Mouse (Mus musculus) heart, adult 9 months (tissue): Measurements from ENCODE around the gene Tpra1.

Experiments used
- DNase-seq, 2 experiments: peaks; one replicate each; pipeline ENCODE4 v3.0.0; 2022; ENCODE audit warnings: low spot score in 2 of 2

The Tpra1 gene

DNA sequence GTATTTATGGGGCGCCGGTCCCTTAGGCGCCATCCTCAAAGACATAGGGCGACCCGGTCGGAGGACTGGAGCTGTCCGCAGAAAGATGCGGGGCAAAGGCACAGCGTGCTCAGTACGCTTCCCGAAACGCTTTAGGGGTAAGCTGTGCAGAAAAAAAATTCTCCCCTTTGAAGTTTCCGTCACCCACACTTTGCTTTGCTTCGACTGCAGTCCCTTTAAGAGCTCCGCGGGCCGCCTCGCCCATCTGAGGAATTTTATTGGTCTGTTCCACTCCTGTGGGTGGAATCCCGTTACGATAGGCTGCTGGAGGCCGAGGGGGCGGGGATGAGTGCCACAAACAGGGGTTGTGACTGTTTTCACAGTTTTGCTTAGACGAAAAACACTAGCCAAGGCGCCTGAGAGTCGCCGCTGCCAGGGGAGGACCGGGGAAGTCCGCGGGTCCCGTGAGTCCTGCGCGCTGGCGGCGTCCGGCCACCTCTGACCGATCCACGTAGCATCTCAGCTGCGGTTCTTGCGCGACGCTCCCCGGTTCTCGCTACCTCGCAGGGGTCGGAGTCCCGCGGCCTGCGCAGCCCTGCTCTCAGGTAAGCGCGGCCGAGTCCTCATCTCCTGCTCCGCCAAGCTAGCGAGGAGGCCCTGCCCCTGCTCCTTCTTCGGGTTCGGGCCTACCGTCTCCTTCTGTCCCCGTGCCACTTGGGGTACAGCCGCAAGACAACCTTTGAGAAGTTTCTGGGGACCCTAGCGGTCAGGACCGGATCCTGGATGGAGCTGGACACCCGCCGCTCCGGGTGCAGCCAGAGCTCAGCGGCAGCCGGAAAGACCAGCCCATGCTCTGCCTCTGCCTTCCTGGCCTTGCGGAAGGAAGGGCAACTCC, at the start of gene Tpra1:
Gene Tpra1, plus strand, starts transcription at position 305 of the 874 bp plus-strand sequence.
- DNase-seq, result peak; percentile 95 to 96

DNA sequence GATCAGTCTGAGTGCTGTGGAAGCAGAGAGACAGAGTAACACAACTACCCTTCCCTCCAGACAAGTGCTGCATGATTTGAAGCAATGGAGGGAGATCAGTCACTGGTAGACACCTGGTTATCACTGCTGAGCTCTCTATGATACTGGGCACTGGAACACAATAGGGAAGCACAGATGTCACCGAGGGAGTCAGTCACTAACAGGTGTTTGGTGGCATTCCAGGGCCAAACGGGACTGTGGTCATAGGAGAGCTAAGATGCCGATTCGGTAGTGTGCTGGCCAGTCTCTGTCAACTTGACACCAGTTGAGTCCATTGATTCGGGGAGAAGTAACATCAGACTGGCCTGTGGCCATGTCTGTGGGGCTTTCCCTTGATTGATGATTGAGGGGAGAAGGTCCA, 47.5 kb upstream of the Tpra1 start:
- DNase-seq, result no peak

DNA sequence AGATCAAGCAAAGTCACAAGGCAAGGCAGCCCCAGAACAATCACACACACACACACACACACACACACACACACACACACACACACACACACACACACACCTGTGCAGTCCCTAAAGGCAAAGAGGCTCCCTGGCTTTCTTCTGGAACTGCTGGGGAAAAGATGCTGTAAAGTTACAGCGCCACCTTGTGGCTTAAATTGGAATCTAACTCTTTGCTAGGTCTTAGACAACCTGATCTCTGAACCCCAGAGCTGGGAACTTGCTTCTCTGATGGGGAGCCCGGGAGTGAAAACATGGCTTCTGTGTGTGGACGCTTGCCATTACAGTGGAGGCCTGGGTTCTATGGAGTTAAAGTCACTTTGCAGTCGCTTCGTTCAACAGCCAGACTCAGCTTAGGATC, 46.4 kb upstream of the Tpra1 start:
- peak in 1 of 2 experiments; percentile 59 for DNase-seq

DNA sequence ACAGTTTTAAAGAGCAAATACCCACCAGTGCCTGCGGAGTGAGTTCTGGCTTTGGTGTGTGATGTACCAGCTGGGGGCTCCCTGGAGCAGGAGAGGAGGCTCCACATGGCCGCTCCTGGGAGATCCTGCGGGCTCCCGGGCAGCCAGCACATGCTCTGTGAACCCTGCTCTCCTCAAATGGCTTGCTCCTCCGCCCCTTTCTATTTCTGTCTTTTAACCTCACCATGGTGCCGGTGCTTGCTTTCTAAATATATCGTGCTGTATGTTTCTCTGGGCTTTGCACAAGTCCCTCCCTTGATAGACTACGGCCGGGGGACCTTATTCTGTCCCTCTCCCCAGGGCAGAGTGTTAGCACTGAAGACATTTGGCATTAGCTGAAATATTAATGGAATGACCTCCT, 44.8 kb upstream of the Tpra1 start:
- DNase-seq, result peak; percentile 71 to 75

DNA sequence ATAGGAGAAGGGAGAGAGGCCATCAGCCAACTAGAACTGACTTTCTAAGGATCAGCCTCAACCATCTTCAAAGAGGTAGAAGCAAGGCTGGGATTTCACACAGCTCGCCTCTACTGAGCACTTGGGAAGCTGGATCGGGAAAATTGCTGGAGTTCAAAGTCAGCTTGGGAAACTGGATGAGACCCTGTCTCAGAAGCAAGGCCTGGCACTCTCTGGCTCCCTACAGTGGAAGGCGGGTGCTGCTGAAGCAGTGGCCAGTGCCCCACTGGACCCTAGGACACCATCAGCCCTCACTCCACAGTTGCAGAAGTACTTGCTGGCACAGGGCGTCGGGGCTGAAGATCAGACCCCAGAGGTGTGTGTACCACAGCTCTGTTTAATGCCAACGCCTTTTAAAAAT, 44.2 kb upstream of the Tpra1 start:
- DNase-seq, result no peak

DNA sequence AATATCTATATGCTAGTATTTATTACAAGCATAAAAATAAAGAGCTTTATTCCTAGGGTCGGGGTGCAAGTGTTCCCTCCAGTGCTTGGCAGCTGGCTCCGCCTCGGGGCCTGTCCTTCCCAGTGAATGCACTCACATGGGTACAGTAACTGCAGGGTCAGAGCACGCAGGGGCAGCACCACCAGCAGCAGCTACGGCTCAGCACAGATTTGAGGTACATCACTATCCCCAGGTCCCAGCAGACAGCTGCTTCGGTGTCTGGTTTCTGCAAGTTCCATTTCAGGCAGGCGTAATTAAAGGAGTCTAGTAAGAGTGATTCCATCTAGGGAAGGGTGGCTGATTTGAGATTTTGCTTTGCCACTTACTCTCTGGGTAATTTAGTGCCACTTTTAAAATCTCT, 43.7 kb upstream of the Tpra1 start:
- no peak for DNase-seq

DNA sequence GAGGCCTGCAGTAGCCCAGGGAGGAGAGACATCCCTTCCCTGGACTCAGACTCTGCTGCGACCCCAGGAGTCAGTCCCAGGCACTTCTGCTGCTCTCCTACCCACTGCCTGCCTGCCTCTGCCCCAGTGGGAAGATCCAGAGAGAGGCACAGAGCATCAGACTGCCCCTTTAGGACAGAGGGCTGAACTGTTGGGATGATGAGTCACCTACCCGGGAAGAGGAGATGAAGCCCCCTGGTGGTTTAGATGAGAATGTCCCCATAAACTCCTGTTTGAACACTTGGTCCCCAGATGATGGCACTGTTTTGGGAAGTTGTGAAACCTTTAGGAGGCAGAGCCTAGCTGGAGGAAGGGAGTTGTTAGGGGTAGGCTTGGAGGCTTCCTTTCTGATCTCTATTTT, 41.1 kb upstream of the Tpra1 start:
- no peak for DNase-seq

DNA sequence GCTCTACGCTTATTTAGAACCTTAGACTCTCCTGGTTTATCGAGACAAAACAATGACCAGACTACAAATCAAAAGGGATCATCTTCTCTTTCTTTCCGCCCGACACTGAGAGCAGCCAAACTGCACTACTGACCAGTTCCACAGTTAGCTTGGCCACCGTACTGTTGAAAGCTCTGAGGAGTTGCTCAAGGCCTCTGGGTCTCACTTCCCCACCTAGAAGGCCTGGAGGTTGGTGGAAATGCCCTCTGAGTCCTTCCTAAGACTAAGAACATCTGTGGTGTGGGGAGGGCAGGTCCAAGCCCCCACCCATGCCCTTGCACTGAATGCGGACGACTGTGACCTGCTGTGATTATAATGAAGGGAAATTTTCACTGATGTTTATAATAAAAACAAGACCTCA, 36.3 kb upstream of the Tpra1 start:
- no peak for DNase-seq

DNA sequence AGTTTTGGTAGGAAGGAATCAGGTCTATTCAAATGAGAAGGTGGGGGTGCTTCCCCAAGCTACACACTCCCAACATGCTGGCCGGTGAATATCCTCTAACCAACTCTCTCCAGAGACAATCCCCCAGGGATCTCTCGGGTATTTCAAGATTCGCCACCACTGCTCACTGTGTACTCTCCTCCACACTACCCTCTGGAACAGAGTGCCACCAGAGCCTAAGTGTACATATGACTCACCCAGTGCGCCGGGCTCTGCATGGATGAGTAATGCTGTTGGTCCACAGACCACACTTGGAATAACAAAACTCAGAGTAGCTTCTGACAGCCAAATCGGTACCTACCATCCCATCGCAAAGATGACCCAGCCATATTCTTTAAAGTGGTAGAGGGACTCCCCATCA, 32.6 kb upstream of the Tpra1 start:
- DNase-seq, result no peak

DNA sequence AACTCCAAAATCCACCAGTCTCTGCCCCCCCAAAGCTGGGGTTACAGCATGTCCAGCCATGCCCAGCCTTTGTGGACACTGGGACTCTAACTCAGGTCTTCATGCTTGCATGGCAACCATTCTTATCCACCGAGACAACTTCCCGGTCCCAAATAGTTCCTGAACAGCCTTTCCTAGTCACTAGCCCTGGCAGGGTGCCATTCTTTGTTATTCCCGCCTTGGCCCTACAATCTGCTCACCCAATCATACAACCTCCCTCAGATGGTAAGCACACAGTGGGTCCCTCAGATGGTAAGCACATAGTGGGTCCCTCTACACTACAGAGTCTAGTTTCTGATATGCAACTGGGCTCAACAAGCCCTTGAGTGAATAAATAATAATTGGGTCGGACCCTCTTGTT, 31.5 kb upstream of the Tpra1 start:
- DNase-seq, result no peak

DNA sequence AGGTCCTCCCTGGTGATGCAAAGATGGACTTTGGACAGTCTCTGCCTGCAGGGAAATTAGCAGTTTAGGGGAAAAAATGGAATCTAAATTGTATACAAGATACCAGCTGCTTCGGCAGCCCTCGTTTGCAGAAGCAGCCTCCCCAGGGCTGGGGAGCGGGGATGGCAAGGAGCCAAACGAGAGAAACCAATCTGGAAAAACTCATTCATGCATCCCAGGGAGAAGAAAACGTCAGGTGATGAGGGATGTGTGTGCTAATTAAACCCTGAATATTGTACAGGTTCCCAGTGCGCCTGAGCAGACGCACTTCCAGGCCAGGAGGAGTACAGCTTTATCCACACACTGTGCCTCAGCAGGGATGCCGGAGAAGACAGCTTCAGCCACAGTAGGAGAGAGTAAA, 30.5 kb upstream of the Tpra1 start:
- no peak for DNase-seq

DNA sequence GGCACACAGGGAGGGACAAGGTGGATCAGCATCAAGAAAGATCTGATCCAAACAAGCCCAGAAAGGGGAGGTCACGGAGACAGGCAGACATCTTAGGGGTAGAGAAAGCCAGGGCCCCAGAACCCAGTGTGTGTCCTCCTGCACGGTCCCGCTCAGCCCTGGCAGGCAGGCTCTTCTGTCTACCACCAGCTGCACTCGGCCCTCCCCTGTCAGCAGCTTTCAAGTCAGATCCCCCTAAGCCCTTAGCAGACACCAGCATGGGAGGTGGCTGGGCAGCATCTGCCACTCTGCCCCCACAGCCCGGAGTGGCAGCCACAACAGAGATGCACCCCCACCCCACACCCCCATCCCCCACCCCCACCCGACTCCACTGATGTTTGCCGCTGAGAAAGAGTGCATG, 29.2 kb upstream of the Tpra1 start:
- no peak for DNase-seq

DNA sequence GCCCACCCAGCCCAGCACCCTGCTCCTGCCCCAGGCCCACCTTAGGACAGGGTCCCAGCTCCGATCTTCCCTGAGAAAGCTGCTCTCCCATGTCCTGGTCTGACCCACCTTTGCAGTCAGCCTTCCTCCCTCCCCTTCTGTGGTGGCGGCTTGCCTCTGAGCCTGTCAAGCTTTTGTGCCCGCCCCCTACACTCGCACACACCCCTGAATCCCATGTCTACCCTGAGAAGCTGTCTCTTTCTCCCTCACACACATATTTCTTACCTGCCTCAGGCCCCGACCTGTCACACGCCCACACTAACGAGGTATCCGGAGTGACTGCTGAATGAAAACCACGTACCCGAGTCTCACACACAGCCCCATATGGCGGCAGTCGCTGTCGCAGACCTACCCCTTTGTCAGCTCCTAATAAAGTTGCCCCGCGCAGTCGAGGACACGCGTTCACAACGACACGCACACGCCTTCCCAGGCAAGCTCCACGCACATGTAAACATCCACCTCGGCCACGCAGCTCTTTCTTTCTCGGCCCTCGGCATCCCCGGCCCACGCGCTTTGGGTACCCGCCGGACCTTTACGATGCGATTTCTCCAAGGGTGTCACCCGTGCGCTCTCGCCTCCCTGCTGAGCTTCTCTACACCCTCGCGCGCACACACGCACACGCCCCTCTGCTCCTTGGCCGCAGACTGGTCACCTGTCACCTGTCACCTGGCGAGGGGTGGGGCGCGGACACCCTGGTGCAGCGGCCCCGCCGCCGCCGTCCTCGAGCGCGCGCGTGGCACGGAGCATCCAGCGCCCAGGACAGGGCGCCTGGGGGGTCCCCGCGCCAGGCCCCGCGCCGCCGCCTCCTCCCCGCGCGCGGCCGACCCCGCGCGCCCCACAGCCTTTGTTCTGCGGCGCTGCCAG, 27.8 kb upstream of the Tpra1 start:
- DNase-seq, result no peak

DNA sequence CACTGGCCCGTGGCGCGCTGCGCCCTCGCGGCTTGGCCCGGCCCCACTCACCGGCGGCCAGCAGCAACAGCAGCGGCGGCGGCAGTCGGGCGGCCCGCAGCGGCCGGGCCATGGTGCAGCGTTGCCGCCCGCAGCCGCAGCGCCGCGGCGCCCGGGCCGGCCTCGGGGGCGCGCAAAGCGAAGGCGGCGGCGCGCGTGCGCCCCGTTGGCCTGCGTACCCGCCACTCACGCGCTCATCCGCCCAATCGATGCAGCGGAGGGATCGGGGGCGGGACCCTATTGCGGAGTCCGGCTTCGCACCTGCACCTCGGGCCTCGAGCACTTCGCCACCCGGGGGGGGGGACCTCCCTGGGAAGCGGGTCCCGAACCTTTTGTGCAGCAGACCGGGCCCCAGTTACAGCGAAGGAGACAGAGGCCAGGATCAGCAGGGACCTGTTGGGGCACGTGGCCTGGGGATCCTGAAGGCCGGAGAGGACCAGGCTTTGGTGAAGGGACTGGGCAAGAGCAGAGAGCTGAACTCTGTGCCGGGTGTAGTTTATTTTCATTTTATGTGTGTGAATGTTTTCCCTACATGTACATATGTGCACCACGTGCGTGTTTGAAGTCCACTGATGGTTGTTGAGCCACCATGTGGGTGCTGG, 27.1 kb upstream of the Tpra1 start, which contains the start of gene Podxl2:
Gene Podxl2, minus strand, starts transcription at position 177 of the 641 bp plus-strand sequence.
- DNase-seq, result peak; percentile 43 to 69

DNA sequence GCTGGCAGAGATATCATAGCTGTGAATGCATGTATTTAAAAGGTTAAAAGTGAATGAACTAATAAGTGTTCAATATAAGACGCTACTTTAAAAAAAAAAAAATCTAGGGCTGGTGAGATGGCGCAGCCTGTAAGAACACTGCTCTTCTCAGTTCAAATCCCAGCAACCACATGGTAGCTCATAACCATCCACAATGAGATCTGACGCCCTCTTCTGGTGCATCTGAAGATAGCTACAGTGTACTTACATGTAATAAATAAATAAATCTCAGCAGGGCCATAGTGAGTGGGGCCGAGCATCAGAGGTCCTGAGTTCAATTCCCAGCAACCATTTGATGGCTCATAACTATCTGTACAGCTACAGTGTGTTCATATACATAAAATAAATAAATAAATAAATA, 22.6 kb upstream of the Tpra1 start:
- no peak for DNase-seq

DNA sequence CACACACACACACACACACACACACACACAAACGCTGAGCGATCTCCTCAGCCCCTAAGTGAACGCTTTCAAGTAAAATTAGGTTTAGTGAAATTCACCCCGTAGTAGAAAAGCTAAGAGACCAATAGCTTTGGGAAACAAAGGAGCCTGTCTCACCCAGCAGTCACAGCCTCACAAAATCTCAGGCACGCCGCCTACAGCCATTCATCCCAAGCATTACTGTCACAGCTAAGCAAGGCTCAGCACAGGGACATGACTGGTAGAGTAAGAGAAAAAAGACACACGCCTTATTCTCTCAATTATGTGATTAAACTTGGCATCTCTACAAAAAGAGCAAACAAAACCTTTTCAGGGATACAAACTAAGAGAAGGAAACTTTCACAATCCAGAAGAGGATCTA, 20.7 kb upstream of the Tpra1 start:
- no peak for DNase-seq

DNA sequence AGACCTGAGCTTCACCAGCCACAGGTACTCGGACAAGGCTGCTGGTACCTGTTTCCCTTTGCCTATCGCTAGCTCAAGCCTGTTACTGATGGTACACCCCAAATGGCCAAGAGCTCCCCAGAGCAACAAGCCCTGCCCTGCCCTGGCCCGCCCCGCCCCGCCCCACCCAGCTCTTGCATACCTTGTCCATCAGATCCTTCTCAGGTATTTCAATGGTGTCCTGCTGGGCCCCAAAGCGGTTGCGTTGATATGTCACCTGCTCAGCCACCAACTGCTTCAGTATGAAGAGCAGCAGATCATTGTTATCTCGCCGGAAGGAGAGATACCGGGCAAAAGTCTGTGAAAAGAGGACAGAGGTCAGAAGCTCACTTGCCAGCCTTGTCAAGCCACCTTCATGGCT, 17.9 kb upstream of the Tpra1 start:
- no peak for DNase-seq

DNA sequence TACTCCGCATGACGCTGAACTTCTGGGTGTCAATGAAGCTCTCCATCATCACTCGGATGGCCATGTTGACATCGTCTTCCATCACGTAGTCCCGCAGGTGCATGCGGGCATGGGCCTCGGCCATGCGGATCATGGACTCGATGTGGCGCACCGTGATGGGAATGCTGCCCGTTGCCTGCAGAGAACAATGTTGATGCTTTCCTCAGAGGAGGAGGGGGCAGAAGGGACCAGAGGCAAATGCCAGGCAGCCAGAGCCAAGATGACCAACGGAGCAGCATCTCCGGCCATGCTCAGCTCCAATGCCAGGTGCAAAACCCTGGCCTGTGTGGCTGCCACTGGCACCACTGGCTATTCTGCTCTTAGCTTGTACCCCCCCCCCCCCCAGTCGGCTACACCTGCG, 17.4 kb upstream of the Tpra1 start:
- no peak for DNase-seq

DNA sequence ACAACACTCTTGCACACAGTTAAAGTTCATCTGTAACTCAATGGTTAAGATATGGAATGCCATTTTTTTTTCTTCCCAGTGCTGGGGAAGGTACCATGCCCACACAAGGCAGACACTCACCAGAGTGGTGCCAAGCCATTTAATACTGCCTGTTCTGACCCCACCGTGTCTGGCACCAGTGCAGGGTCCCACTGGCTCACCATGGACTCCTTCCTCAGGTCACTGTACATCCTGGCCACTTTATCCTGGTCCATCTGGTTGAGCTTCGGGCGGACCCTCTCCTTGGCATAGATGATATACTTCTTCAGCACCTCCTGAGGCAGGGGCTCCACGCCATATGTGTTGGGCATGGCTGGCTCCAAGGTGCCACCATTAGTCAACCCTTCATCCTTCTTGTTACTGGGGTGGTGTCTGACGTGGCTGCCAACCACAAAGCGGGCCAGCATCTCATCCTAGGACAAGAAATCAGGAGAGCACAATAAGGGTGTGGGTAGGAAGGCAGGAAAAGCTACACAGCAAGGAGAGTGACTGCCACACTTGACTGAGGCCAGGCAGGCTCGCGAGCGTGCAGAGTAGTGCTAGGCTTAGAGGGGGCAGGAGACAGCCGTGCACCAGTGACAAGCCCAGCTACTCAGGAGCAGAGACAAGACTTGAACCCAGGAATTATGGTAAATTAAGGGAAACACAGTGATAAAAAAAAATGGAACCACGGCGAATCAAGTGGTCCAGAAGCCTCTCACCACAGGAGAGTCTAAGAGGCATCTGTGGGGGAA, 16.2 kb upstream of the Tpra1 start:
- no peak for DNase-seq

DNA sequence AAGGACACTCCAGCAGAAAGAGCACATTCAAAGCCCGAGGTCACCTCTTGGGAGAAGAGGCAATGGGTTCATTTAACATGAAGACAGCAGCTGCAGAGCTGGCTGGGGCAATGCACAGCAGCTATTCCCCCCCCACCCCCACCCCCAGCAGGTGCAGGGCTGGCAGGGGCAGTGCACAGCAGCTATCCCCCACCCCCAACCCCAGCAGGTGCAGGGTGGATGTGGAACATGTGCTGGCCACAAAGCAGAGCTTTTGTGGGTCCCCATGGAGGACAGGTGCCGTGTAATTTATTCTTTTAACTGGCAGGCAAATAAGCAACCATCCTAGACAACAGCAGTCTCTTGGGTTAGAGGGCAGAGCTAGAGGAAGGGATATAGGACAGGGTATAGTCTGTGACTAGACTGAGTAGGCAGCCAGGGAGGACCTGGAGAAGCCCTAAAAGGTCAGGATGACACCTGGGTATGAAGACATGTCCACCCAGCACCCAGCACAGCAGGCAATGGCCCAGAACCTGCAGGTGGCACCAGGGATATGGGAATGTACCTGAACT, 15.6 kb upstream of the Tpra1 start:
- no peak for DNase-seq

DNA sequence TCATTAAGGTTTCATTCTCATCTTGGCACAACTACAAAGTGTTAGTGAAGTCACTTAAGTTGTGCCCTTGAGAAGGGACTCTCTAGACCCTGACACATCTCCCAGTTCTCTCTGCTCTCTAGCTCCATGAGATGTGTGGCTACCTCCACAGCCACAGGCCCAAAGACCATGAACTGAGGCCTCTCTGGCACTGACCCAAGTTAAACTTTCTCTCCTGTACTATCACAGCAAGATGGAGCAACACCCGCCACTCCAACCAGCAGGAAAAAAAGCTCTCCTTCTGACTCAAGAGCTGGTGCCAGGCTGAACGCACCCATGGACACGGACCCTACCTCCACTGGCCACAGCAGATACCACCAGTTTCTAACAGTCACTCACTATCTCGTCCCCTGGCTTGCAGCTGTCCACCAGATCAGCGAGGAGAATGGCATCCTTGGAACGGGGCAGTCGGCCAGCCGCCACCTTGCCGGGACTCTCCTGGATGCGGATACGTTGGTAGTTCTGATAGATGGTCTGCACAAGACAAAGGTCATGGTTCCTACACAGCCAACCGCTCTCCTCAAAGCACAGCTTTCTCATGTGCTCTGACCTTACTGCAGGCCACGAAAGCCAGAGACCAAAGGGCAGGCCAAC, 12.5 kb upstream of the Tpra1 start:
- DNase-seq, result no peak
